Mouse (Mus musculus) inflammation-experienced regulatory T-cells, adult 6 months (primary cell): ENCODE results near the gene Hnrnpu. TPM values are rescaled to one million over a fixed set of nuclear protein-coding genes. Genes with fewer than 3 reads are reported as not detected.
A peak's percentile ranks its signal among the peaks of the same experiment; 100 is the strongest.
"Not testable (repeated sequence)": the region's sequence is repeated elsewhere in the genome, so short reads cannot be mapped to it uniquely, and the experiment has no call there.

Experiments used
- ATAC-seq: one replicate; pipeline ENCODE4 v1.8.0; 2017
- polyA plus RNA-seq, 3 experiments: library from polyadenylated mRNA; unstranded; fragments of 100-300 nt; shearing (Covaris generic); gene quantifications; one replicate each; pipeline ENCODE4 v1.2.1; 2017

Gene Hnrnpu
- 100 to 1,000 TPM in 2 of 3 experiments, 10 to 100 TPM in 1; 89.8 to 166 (median 118) TPM for polyA plus RNA-seq

- ATAC-seq: peak; percentile 59
These were observed at the start of gene Hnrnpu for GRCm38 (mm10) chr1:178337551-178338317. Hnrnpu (minus strand) TSS chr1:178337797.

- no peak for ATAC-seq
These were observed 44.6 kb upstream of the Hnrnpu start for GRCm38 (mm10) chr1:178382165-178382564.

- ATAC-seq: no peak
These were observed 41.6 kb upstream of the Hnrnpu start for GRCm38 (mm10) chr1:178379224-178379623.

- no peak for ATAC-seq
These were observed 40.5 kb upstream of the Hnrnpu start for GRCm38 (mm10) chr1:178378115-178378514.

GRCm38 (mm10) chr1:178376907-178377306 lies 39.3 kb upstream of the Hnrnpu start:
- ATAC-seq: no peak

GRCm38 (mm10) chr1:178376061-178376460 lies 38.5 kb upstream of the Hnrnpu start:
- ATAC-seq: no peak

GRCm38 (mm10) chr1:178375381-178375780 lies 37.8 kb upstream of the Hnrnpu start:
- ATAC-seq: no peak

- no peak for ATAC-seq
These were observed 35.1 kb upstream of the Hnrnpu start for GRCm38 (mm10) chr1:178372681-178373080.

GRCm38 (mm10) chr1:178369272-178369651 lies 31.7 kb upstream of the Hnrnpu start:
- peak; percentile 62 for ATAC-seq

- peak; percentile 92 for ATAC-seq
These were observed 31.1 kb upstream of the Hnrnpu start for GRCm38 (mm10) chr1:178368548-178369271.

- no peak for ATAC-seq
These were observed 30.5 kb upstream of the Hnrnpu start for GRCm38 (mm10) chr1:178368121-178368520.

- no peak for ATAC-seq
These were observed 27.6 kb upstream of the Hnrnpu start for GRCm38 (mm10) chr1:178365171-178365570.

GRCm38 (mm10) chr1:178360702-178361101 lies 23.1 kb upstream of the Hnrnpu start:
- no peak for ATAC-seq

GRCm38 (mm10) chr1:178360264-178360663 lies 22.7 kb upstream of the Hnrnpu start:
- no peak for ATAC-seq

- no peak for ATAC-seq
These were observed 20.4 kb upstream of the Hnrnpu start for GRCm38 (mm10) chr1:178357776-178358710.

- no peak for ATAC-seq
These were observed 17.0 kb upstream of the Hnrnpu start for GRCm38 (mm10) chr1:178354576-178354975.

GRCm38 (mm10) chr1:178351643-178352042 lies 14.0 kb upstream of the Hnrnpu start:
- no peak for ATAC-seq

- no peak for ATAC-seq
These were observed 13.2 kb upstream of the Hnrnpu start for GRCm38 (mm10) chr1:178350792-178351191.

GRCm38 (mm10) chr1:178344071-178344805 lies 6.6 kb upstream of the Hnrnpu start:
- ATAC-seq: not testable (repeated sequence)

GRCm38 (mm10) chr1:178342612-178343011 lies 5.0 kb upstream of the Hnrnpu start:
- no peak for ATAC-seq

GRCm38 (mm10) chr1:178342063-178342462 lies 4.5 kb upstream of the Hnrnpu start:
- no peak for ATAC-seq

GRCm38 (mm10) chr1:178341435-178341834 lies 3.8 kb upstream of the Hnrnpu start:
- ATAC-seq: no peak
